Mouse (Mus musculus) cortical plate, adult 2 months (tissue): ENCODE measurements at regions not wholly inside any gene's neighbourhood (a gene's known extent, or its start where the extent isn't known, plus 50 kb on each side); places are given as distances from the start of the nearest gene placed in this dataset.

ENCODE experiments used
- CTCF ChIP-seq: fragments of 200-500 bp; IDR thresholded peaks from 2 replicates; pipeline ENCODE4 v1.5.1; 2011; ENCODE audit warnings: mild to moderate bottlenecking, control low read depth, low read length; ENCODE audit not compliant: insufficient read depth; ENCODE audit errors: extremely low read depth
- POLR2A ChIP-seq: fragments of 200-500 bp; IDR thresholded peaks from 2 replicates; pipeline ENCODE4 v1.6.1; 2011; ENCODE audit warnings: mild to moderate bottlenecking, low read length, control low read depth; ENCODE audit not compliant: insufficient read depth; ENCODE audit errors: extremely low read depth

GRCm38 (mm10) chr9:32936462-32936861 lies 300.4 kb downstream of the Ets1 start:
- TF ChIP-seq POLR2A (no peak), CTCF (no peak)
